Mouse (Mus musculus): ENCODE results near the gene Pigq.

The Pigq gene

GRCm38 (mm10) chr17:25925348-25925747 is 19.4 kb downstream of the Pigq start:
- in situ Hi-C loops (cut with MboI, MseI), result no loop called here

GRCm38 (mm10) chr17:25922120-25922519 is 22.6 kb downstream of the Pigq start:
- in situ Hi-C loops (cut with MboI, MseI), result loop anchor here in 1 of 2 experiments (25.0 kb wide), 1 partner anchor 1460 kb away; the partner anchor contains the start of genes Bricd5, E4f1 and Pgp

DNA sequence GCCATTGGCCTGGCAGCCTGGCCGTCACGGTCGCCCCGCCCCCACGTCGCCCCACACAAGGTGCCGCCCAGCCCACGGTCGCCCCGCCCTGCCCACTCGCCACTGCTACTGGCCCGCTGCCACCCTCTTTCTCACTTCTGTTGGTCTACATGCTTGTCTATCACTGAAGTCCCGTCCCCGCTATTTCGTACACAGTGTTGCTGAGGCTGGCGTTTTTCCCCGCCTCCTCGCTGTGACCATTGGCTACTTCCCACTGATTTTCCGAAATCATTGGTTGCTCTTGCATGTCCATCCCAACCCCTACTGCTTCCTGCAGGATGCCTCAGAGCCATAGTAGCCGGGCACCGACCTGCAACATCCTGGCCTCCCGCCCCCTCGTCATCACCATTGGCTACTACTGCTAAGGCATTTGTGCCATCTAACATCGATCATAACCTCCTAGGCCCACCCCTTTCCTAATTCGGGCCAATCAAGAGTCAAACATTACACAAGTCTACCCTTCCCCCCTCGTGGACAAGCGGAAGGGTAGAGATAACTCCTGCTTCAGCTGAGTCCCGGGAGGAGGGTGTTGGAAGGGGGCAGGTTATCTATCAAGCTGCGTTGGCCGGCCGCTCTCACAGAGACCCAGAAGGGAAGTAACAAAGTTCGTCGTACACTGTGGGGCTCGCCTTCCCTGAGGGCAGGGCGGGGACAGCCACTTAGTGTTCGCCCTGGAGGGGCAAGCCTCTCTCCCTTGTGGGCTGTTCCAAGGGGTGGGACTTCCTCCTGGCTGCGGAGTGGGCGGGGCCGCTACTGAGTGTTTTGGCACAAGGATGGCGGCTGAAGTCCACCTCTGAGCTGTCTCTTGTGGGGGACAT is 24.7 kb downstream of the Pigq start:
- in situ Hi-C loops (cut with MboI, MseI), result loop anchor here in 1 of 2 experiments (25.0 kb wide), 1 partner anchor 1458 kb away; the partner anchor contains the start of genes Bricd5, E4f1 and Pgp

- in situ Hi-C loops (cut with MboI, MseI), result loop anchor here in 1 of 2 experiments (25.0 kb wide), 1 partner anchor 1457 kb away; the partner anchor contains the start of genes Bricd5, E4f1 and Pgp
Measured at GRCm38 (mm10) chr17:25919144-25919785, 25.5 kb downstream of the Pigq start, which contains the start of gene Rab40c. TSS of gene Rab40c (minus strand) at chr17:25919727.

DNA sequence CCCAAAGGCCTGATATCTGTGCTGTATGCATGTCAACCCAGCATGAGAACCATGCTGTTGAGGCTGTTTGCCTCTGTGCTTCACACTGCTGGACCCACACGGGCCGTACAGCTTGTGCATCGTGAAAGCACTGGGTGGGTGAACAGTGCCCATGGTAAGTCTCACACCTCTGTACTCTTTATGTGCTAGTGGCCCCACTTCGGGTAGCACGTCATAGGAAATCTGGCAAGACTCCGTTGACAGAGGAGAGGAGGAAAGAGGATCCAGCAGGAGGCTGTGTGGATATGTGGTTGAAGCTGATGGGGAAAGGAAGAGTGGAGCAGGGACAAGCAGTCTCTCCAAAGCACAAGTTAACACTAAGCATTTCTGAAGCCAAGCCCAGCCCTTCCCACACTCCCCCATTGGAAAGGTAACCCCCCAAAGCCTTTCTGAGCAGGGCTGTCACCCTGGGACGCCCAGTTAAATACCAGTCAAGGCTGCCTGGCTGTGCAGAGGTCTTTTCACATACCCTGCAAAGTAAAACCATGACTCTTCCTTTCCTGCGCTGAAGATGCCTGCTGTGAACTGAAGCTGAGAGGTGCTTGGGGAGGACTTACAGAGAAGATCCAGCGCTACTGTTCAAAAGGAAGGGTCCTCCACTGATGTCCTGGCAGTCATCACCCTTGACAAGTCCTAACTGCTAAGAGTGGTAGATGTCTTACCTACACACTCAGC is 26.5 kb downstream of the Pigq start:
- in situ Hi-C loops (cut with MboI, MseI), result loop anchor here in 1 of 2 experiments (25.0 kb wide), 1 partner anchor 1456 kb away; the partner anchor contains the start of genes Bricd5, E4f1 and Pgp

GRCm38 (mm10) chr17:25916931-25917647 is 27.6 kb downstream of the Pigq start:
- in situ Hi-C loops (cut with MboI, MseI), result loop anchor here in 1 of 2 experiments (25.0 kb wide), 1 partner anchor 1455 kb away; the partner anchor contains the start of genes Bricd5, E4f1 and Pgp

DNA sequence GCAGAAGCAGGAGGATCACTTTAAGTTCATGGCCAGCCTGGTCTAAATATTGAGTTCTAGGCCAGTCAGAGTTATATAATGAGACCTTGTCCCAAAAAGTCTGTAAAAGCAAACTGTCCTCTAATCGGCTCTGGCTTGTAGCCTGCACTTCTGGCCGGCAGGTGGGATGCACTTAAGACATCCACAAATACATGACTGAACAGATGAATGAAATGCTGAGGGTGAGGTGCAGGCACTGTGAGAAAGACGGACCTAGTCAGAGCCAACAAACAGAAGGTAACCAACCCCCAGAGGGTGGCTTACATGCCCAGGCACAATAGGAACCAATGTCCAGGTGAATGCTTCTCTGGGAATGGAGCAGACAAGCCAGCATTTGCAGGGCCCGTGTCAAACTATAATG is 30.4 kb downstream of the Pigq start:
- in situ Hi-C loops (cut with MboI, MseI), result loop anchor here in 1 of 2 experiments (25.0 kb wide), 1 partner anchor 1452 kb away; the partner anchor contains the start of genes Bricd5, E4f1 and Pgp

GRCm38 (mm10) chr17:25913877-25914275 is 30.9 kb downstream of the Pigq start:
- in situ Hi-C loops (cut with MboI, MseI), result loop anchor here in 1 of 2 experiments (25.0 kb wide), 1 partner anchor 1452 kb away; the partner anchor contains the start of genes Bricd5, E4f1 and Pgp

- in situ Hi-C loops (cut with MboI, MseI), result loop anchor here in 1 of 2 experiments (25.0 kb wide), 1 partner anchor 1451 kb away; the partner anchor contains the start of genes Bricd5, E4f1 and Pgp
Measured at GRCm38 (mm10) chr17:25913186-25913876, 31.4 kb downstream of the Pigq start.

DNA sequence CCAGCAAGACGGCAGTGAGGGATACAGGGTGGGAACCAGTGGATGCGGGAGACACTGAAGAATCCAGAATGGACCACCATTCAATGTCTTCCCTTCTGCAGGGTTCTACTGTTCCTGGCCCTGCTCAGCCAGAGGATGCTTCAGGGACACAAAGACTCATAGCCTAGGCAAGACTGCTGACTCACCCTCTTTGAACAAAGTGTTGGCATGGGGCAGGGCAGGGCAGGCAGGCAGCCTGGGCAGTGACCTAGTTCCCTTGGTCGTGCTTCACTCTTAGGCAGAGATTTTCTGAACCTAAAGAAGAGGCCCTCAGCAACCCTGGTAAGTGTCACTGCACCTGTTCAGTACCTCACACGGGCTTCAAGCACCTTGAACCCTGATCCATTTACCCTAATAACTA is 32.9 kb downstream of the Pigq start:
- in situ Hi-C loops (cut with MboI, MseI), result loop anchor here in 1 of 2 experiments (25.0 kb wide), 1 partner anchor 1450 kb away; the partner anchor contains the start of genes Bricd5, E4f1 and Pgp

GRCm38 (mm10) chr17:25907640-25908039 is 37.1 kb downstream of the Pigq start:
- in situ Hi-C loops (cut with MboI, MseI), result loop anchor here in 1 of 2 experiments (25.0 kb wide), 1 partner anchor 1445 kb away; the partner anchor contains the start of genes Bricd5, E4f1 and Pgp

DNA sequence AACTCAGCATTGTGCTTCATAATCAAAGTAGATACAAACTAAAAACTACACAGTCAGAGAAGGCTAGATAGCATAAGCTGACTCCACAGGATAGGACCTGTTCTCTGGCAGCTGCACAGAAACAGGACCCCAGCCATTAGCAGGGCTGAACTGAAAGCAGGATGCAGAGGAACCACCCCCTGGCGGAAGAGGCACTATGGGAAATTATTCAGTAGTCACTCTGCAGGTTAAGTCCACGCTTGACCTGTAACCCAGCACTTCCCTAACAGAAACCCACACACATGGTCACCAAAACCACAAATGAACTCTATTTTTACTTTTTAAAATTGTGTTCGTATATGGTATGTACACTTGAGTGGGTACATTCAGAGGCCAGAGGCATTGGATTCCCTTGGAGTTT is 41.7 kb downstream of the Pigq start:
- in situ Hi-C loops (cut with MboI, MseI), result loop anchor here in 1 of 2 experiments (5.0 to 25.0 kb wide), 2 partner anchors 74 to 1441 kb away; partner anchors contain the start of genes Bricd5, E4f1 and Pgp

GRCm38 (mm10) chr17:25900193-25900592 is 44.5 kb downstream of the Pigq start:
- in situ Hi-C loops (cut with MboI, MseI), result loop anchor here in 1 of 2 experiments (5.0 to 25.0 kb wide), 2 partner anchors 77 to 1438 kb away; partner anchors contain the start of genes Bricd5, E4f1 and Pgp

GRCm38 (mm10) chr17:25895891-25896290 is 48.8 kb downstream of the Pigq start:
- in situ Hi-C loops (cut with MboI, MseI), result loop anchor here (5.0 to 10.0 kb wide), 2 partner anchors 116 to 119 kb away; no protein-coding TSS in a partner anchor

DNA sequence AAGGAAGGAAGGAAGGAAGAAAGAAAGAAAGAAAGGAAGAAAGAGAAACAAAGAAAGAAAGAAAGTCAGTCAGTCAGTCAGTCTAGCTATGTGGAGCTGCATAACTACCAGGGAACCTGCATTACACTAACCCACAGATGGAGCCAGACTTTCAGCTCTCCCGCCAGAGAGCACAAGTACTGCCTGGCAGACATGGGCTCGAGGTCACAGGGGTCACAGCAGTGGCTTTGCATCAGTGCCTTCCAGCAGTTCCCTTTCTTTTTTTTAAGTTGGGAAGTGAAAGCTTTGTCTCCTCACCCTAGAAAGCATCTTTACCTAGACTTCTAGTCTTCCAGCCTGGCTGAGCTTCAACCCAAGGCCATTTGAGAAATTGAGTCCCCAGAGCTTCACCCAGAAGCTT is 49.3 kb downstream of the Pigq start:
- in situ Hi-C loops (cut with MboI, MseI), result loop anchor here (5.0 to 10.0 kb wide), 2 partner anchors 117 to 119 kb away; no protein-coding TSS in a partner anchor

DNA sequence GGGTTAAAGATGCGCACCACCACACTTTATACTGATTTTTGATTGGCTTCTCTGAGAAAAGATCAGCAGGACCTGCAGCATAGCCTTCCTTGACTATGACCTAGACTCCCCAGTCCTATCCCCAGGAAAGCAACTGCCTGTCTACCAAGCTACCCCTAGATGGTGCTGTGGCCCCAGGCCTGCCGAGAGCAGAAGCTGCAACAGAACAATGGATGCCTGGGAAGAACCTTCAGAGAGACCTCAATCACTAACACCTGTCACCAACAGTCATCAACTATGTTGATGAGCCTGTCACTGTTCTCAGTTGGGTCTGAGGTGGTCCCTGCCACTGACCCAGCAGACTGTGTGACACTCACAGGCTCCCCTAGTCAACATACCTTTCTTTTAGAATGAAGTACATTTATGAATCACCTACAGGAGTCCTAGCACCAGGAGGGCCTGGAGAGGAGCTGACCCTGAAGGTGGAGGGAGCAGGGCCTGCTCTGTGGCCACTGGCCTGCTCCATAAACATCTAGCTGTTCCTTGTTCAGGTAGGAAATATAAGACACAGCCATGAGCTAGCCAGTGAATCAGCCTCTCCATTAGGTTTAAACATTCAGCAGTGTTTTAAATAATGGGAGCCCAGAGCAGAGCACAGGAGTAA is 50.6 kb downstream of the Pigq start:
- in situ Hi-C loops (cut with MboI, MseI), result loop anchor here in 1 of 2 experiments (10.0 kb wide), 1 partner anchor 121 kb away; no protein-coding TSS in a partner anchor

DNA sequence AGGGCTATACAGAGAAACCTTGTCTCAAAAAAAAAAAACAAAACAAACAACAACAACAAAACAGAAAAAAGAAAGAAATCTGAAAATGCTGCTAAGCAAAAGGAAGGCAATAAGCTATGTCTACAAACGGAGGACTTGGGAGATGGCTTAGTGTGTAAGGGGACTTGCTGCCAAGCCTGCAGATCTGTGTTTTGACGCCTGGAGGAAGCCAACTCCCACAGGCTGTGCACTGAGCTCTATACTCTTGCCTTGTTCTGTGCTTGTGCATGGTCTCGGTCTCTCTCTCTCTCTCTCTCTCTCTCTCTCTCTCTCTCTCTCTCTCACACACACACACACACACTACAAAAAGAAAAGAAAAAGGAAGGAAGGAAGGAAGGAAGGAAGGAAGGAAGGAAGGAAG is 55.9 kb downstream of the Pigq start:
- in situ Hi-C loops (cut with MboI, MseI), result no loop called here

GRCm38 (mm10) chr17:25887467-25887866 is 57.3 kb downstream of the Pigq start:
- in situ Hi-C loops (cut with MboI, MseI), result no loop called here

GRCm38 (mm10) chr17:25886806-25887205 is 57.9 kb downstream of the Pigq start:
- in situ Hi-C loops (cut with MboI, MseI), result no loop called here
